Mouse (Mus musculus): ENCODE results near the gene Lrba. TPM values are rescaled to one million over a fixed set of nuclear protein-coding genes. Genes with fewer than 3 reads are reported as not detected.

The Lrba gene
- polyA plus RNA-seq, 1 experiment from 2014 or later: 2.2 TPM

DNA sequence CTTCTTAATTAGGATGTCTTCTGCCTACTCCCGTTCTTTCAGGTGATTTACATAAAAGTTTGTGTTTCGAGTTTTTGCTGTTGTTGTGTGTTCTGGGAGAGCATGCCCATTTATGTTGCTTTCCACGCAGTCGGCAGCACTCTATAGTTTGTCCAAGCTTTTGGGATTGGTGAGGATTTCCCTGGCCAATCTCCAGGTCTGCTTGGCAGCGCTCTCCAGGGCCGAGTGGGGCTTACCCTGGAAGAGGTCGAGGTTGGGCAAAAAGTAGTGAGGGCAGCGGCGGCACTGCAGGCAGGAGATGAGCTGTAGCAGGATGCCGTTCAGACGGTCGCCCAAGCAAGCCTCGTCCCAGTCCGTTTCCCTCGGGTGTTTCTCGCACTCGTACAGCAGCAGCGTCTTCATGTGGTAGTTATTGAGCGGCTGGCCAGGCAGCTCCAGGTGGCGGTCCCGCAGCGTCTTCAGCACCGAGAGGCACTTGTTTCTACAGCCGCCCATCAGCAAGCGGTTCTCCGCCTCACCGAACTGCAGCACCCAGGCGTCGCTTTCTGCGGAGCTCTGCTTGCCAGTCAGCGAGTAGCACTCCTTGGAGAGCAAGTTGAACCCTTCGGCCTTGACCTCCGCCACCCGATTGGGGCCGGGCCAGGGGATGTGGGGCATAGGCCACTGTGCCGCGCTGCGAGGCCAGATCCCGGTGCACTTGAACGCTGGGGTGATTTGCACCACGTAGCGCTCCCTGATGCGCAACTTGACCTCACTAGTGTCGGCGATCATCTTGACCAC lies 322.2 kb downstream of the Lrba start:
- ATAC-seq (ENCODE audit: low read depth) (peak; percentile 44), DNase-seq (no peak)
- no peaks in the 10 kb centered on the region for H3K9me3 ChIP-seq (replicated peaks)
- peak overlapping the region; percentile 54 for H3K4me3 ChIP-seq (replicated peaks)
- H3K27me3 ChIP-seq: peaks cover 59% of the 10 kb centered on the region
- H3K4me2 ChIP-seq: peak overlapping the region; percentile 67
- whole genome bisulfite sequencing (ENCODE audit: insufficient replicate concordance): under 1% methylated on average over 45 of the region's 45 CpGs
- peaks cover 28% of the 10 kb centered on the region for H3K4me1 ChIP-seq (replicated peaks)
- peak overlapping the region; percentile 18; the same call in 1 of the 2 replicates for H3K9ac ChIP-seq
- H3K27ac ChIP-seq: peak overlapping the region; percentile 8; the same call in 1 of the 2 replicates
- no peaks in the 10 kb centered on the region for H3K36me3 ChIP-seq

GRCm38 (mm10) chr3:86547251-86547791 lies 322.8 kb downstream of the Lrba start:
- Histone ChIP-seq H3K9ac (peak overlapping the region; percentile 18; the same call in 1 of the 2 replicates), H3K4me2 (peak overlapping the region; percentile 67), H3K9me3 (replicated peaks) (no peaks in the 10 kb centered on the region), H3K27me3 (peaks cover 66% of the 10 kb centered on the region), H3K27ac (peak overlapping the region; percentile 8; the same call in 1 of the 2 replicates), H3K4me1 (replicated peaks) (peaks cover 28% of the 10 kb centered on the region), H3K36me3 (no peaks in the 10 kb centered on the region), H3K4me3 (replicated peaks) (peak overlapping the region; percentile 54)
- ATAC-seq (ENCODE audit: low read depth) (peak; percentile 30; the same call in 1 of the 2 replicates), DNase-seq (no peak)
- 1% methylated on average over 42 of the region's 42 CpGs for WGBS (ENCODE audit: insufficient replicate concordance)

GRCm38 (mm10) chr3:86548091-86549015 lies 323.9 kb downstream of the Lrba start, which contains the start of gene Mab21l2:
Mab21l2 (minus strand) TSS chr3:86548629.
- DNase-seq: no peak
- no peaks in the 10 kb centered on the region for H3K9me3 ChIP-seq (replicated peaks)
- H3K4me1 ChIP-seq (replicated peaks): peaks cover 28% of the 10 kb centered on the region
- peak within 1 kb of the TSS; percentile 54 for H3K4me3 ChIP-seq (replicated peaks)
- peaks cover 66% of the 10 kb centered on the region for H3K27me3 ChIP-seq
- no peak within 1 kb of the TSS for H3K27ac ChIP-seq
- peak within 1 kb of the TSS; percentile 67 for H3K4me2 ChIP-seq
- peak; percentile 54 for ATAC-seq (ENCODE audit: low read depth)
- no peak within 1 kb of the TSS for H3K9ac ChIP-seq
- H3K36me3 ChIP-seq: no peaks in the 10 kb centered on the region
- WGBS (ENCODE audit: insufficient replicate concordance): 3% methylated on average over 25 of the region's 25 CpGs

DNA sequence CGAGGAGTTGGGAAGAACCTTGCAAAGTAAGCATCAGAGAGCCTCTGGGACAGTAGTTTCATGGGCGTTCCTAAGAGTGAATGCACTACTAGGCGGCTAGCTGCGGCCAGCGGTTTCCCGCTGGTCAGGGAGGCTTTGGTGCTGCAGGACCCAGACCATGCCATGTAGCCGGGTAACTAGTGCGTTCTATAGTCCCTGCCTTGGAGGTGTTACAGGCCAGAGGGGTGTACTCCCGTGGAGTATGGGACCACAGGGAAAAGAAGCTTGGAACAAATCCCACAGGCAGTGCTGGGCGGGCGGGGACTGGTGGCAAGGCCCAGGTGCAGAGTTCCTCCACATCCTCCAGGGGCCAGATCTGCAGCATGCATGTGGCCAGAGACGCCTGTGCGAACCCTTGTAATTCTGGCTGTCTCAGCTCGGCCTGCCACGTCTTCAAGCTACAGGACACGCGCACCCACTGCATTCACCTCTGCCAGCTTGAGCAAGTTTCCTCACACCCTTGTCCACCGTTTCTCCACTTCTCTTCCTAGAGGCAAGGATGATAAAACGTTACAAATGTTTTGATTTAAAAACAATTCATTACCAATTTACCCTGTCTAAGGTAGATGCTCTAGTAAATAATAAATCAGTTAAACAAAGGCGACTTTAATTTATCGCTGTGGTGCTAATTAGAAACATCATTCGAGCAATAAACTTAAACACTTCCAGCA lies 326.0 kb downstream of the Lrba start:
- Histone ChIP-seq H3K36me3 (no peaks in the 10 kb centered on the region), H3K4me1 (replicated peaks) (peaks cover 28% of the 10 kb centered on the region), H3K9me3 (replicated peaks) (no peaks in the 10 kb centered on the region), H3K27me3 (peaks cover 64% of the 10 kb centered on the region), H3K9ac (no peak overlapping the region), H3K4me2 (no peak overlapping the region), H3K4me3 (replicated peaks) (no peak overlapping the region), H3K27ac (no peak overlapping the region)
- ATAC-seq (ENCODE audit: low read depth) (no peak; the same call in 1 of the 2 replicates), DNase-seq (no peak)
- 11% methylated on average over 22 of the region's 22 CpGs for WGBS (ENCODE audit: insufficient replicate concordance)

DNA sequence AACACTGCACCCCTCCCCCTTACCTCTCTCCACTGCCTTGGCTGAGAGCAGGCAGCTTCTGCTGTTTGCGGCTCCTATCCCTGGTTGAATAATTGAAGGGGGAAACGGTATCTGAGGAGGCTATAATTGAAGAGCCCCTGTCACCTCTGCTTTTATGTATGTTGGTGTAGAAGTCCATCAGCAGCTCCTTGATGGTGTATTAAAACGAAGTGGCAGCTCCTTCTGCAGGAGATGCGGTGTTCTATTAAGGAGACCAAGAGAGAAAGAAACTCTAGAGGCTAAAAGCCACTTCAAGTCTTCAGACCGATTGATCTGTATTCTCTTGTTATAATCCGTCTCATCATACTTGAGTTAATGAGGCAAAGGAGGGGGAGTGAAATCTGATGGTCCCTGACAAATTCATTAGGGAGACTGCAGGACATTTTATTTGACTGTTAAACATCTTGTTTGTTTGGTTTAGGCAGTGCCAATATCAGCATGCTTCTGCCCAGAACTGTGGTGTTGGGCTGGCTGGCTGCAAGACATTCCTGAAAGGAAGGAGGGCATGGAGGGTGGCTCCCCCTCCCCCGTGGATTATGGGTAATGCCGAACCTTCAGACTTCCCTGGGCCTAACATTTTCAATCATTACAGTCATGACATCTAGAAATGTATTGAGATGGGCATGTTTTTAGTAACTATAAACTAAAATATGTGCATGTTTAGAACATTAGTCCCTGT lies 326.7 kb downstream of the Lrba start:
- no peak for DNase-seq
- 29% methylated on average over 8 of the region's 8 CpGs for WGBS (ENCODE audit: insufficient replicate concordance)
- no peaks in the 10 kb centered on the region for H3K36me3 ChIP-seq
- H3K27me3 ChIP-seq: peaks cover 59% of the 10 kb centered on the region
- no peaks in the 10 kb centered on the region for H3K9me3 ChIP-seq (replicated peaks)
- peaks cover 28% of the 10 kb centered on the region for H3K4me1 ChIP-seq (replicated peaks)
- no peak for ATAC-seq (ENCODE audit: low read depth)
- H3K4me2 ChIP-seq: no peak overlapping the region
- H3K27ac ChIP-seq: no peak overlapping the region
- no peak overlapping the region for H3K9ac ChIP-seq
- no peak overlapping the region for H3K4me3 ChIP-seq (replicated peaks)

GRCm38 (mm10) chr3:86552170-86552569 lies 327.7 kb downstream of the Lrba start:
- no peaks in the 10 kb centered on the region for H3K36me3 ChIP-seq
- H3K27ac ChIP-seq: no peak overlapping the region
- 67% methylated on average over 5 of the region's 5 CpGs for WGBS (ENCODE audit: insufficient replicate concordance)
- H3K4me2 ChIP-seq: no peak overlapping the region
- no peak overlapping the region for H3K4me3 ChIP-seq (replicated peaks)
- ATAC-seq (ENCODE audit: low read depth): no peak
- H3K9ac ChIP-seq: no peak overlapping the region
- peaks cover 49% of the 10 kb centered on the region for H3K27me3 ChIP-seq
- peaks cover 27% of the 10 kb centered on the region for H3K4me1 ChIP-seq (replicated peaks)
- no peaks in the 10 kb centered on the region for H3K9me3 ChIP-seq (replicated peaks)
- DNase-seq: no peak

DNA sequence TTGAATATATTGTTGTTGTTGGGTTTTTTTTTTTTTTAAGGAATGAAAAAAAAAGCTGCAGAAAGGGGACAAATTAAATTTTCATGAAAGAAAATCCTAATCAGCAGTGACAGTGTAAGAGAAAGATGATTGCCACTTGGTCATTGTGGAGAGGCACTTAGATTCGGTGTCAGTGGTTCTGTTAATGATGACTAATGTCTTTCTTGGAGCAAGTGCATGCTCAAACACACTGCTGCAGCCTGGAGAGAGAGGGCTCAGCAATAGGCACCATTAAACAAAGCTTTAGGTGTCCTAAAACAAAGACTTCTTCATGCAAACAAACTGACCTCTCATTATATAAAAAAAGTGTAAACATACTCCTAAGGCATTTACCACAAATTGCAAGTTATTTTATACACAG lies 334.5 kb downstream of the Lrba start:
- H3K9me3 ChIP-seq (replicated peaks): no peaks in the 10 kb centered on the region
- ATAC-seq (ENCODE audit: low read depth): no peak
- H3K4me1 ChIP-seq (replicated peaks): peaks cover 36% of the 10 kb centered on the region
- no peak overlapping the region for H3K27ac ChIP-seq
- no peak overlapping the region for H3K9ac ChIP-seq
- no peak overlapping the region for H3K4me2 ChIP-seq
- no peak overlapping the region for H3K4me3 ChIP-seq (replicated peaks)
- no peaks in the 10 kb centered on the region for H3K27me3 ChIP-seq
- DNase-seq: no peak
- no peaks in the 10 kb centered on the region for H3K36me3 ChIP-seq
- 14% methylated on average over 1 of the region's 1 CpGs for WGBS (ENCODE audit: insufficient replicate concordance)

- WGBS (ENCODE audit: insufficient replicate concordance): 79% methylated on average over 4 of the region's 4 CpGs
These were observed 335.2 kb downstream of the Lrba start for GRCm38 (mm10) chr3:86559635-86560034.

GRCm38 (mm10) chr3:86560281-86561022 lies 336.0 kb downstream of the Lrba start:
- ATAC-seq (ENCODE audit: low read depth) (peak; percentile 41; the same call in 1 of the 2 replicates), DNase-seq (no peak)
- Histone ChIP-seq H3K4me2 (no peak overlapping the region), H3K4me1 (replicated peaks) (peaks cover 36% of the 10 kb centered on the region), H3K9me3 (replicated peaks) (no peaks in the 10 kb centered on the region), H3K36me3 (no peaks in the 10 kb centered on the region), H3K27me3 (no peaks in the 10 kb centered on the region), H3K9ac (no peak overlapping the region), H3K27ac (no peak overlapping the region), H3K4me3 (replicated peaks) (no peak overlapping the region)
- 66% methylated on average over 4 of the region's 4 CpGs for WGBS (ENCODE audit: insufficient replicate concordance)

More at GRCm38 (mm10) chr3:86559635-86560034, 335.2 kb downstream of the Lrba start:
- no peaks in the 10 kb centered on the region for H3K27me3 ChIP-seq
- ATAC-seq (ENCODE audit: low read depth): no peak
- H3K9me3 ChIP-seq (replicated peaks): no peaks in the 10 kb centered on the region
- no peak overlapping the region for H3K4me2 ChIP-seq
- H3K36me3 ChIP-seq: no peaks in the 10 kb centered on the region
- peaks cover 36% of the 10 kb centered on the region for H3K4me1 ChIP-seq (replicated peaks)
- no peak overlapping the region for H3K9ac ChIP-seq
- no peak overlapping the region for H3K27ac ChIP-seq
- H3K4me3 ChIP-seq (replicated peaks): no peak overlapping the region
- DNase-seq: no peak

DNA sequence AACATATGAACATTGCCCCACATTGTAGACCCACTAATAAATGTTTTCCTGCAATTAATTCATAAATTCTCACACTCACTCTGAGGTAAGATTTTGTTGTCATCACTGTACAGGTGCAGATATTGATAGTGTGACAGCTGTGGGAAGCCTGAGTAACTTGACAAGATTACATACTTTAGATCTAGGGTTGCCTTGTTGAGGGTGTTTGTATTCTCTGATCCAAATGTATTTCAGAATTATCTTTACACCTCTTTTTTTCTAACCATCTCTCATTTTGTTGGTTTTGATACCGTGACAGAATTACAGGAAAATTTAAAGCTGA lies 336.5 kb downstream of the Lrba start:
- H3K4me1 ChIP-seq (replicated peaks): peaks cover 36% of the 10 kb centered on the region
- H3K4me3 ChIP-seq (replicated peaks): no peak overlapping the region
- no peaks in the 10 kb centered on the region for H3K9me3 ChIP-seq (replicated peaks)
- H3K36me3 ChIP-seq: no peaks in the 10 kb centered on the region
- H3K4me2 ChIP-seq: no peak overlapping the region
- peak; percentile 94 for ATAC-seq (ENCODE audit: low read depth)
- no peak for DNase-seq
- H3K27me3 ChIP-seq: no peaks in the 10 kb centered on the region
- H3K27ac ChIP-seq: no peak overlapping the region
- 58% methylated on average over 1 of the region's 1 CpGs for WGBS (ENCODE audit: insufficient replicate concordance)
- H3K9ac ChIP-seq: no peak overlapping the region

Measured in liver, embryonic 13.5 days (tissue).